Mouse (Mus musculus) embryonic facial prominence, embryonic 15.5 days (tissue): ENCODE measurements around the gene Sdcbp2. TPM values are rescaled to one million over a fixed set of nuclear protein-coding genes. Genes with fewer than 3 reads are reported as not detected.
A peak's percentile ranks its signal among the peaks of the same experiment; 100 is the strongest.
"Not testable (repeated sequence)": the region's sequence is repeated elsewhere in the genome, so short reads cannot be mapped to it uniquely, and the experiment has no call there.

Experiments
- ATAC-seq: fragments of 200-750 bp; cut with Nextera tagmentation; 2 replicates; pipeline ENCODE4 v1.8.0; 2017; ENCODE audit warnings: low read depth, moderate TSS enrichment; ENCODE audit not compliant: insufficient number of reproducible peaks, low FRiP score, low TSS enrichment
- H3K27ac ChIP-seq: fragments of 300-500 bp; sonication (generic); replicated peaks from 2 replicates; pipeline ENCODE4 v1.5.1; 2015; ENCODE audit warnings: mild to moderate bottlenecking, inconsistent platforms
- H3K27me3 ChIP-seq: fragments of 300-500 bp; sonication (generic); 2 replicates; pipeline ENCODE4 v1.6.1; 2015; ENCODE audit warnings: inconsistent platforms
- H3K36me3 ChIP-seq: fragments of 300-500 bp; sonication (generic); 2 replicates; pipeline ENCODE4 v1.6.1; 2015; ENCODE audit warnings: mild to moderate bottlenecking, inconsistent platforms
- H3K4me1 ChIP-seq: fragments of 300-500 bp; sonication (generic); 2 replicates; pipeline ENCODE4 v1.6.1; 2015; ENCODE audit warnings: inconsistent platforms
- H3K4me2 ChIP-seq: fragments of 300-500 bp; sonication (generic); replicated peaks from 2 replicates; pipeline ENCODE4 v1.6.1; 2015; ENCODE audit warnings: mild to moderate bottlenecking, inconsistent platforms
- H3K4me3 ChIP-seq: fragments of 300-500 bp; sonication (generic); replicated peaks from 2 replicates; pipeline ENCODE4 v1.5.1; 2015; ENCODE audit warnings: mild to moderate bottlenecking, inconsistent platforms
- H3K9ac ChIP-seq: fragments of 300-500 bp; sonication (generic); 2 replicates; pipeline ENCODE4 v1.6.1; 2015; ENCODE audit warnings: inconsistent platforms
- H3K9me3 ChIP-seq: fragments of 300-500 bp; sonication (generic); replicated peaks from 2 replicates; pipeline ENCODE4 v1.6.1; 2016; ENCODE audit warnings: inconsistent platforms
- WGBS: fragments of 180-500 bp; shearing (Covaris S2); methylation state at CpG from one replicate; pipeline ENCODE4 v1.1.7; 2015; 5-methylcytosine and 5-hydroxymethylcytosine counted together
- polyA plus RNA-seq: library from polyadenylated mRNA; unstranded; fragments of >200 nt; fragmentation: Nextera tagmentation; extraction: Ambion mirVana; gene quantifications from 2 replicates; pipeline ENCODE4 v1.2.1, GENCODE M21; 2015

Gene Sdcbp2
- polyA plus RNA-seq, 1 experiment from 2014 or later = 3.4 TPM

- no peaks in the 10 kb centered on the region for H3K27me3 ChIP-seq
- no peak overlapping the region for H3K27ac ChIP-seq
- H3K9ac ChIP-seq = no peak overlapping the region
- H3K4me1 ChIP-seq = peaks cover 6% of the 10 kb centered on the region
- H3K4me2 ChIP-seq = 0 out of 2 replicates have a peak overlapping the region, but pooled peaks have one; percentile 17
- peak; percentile 50 for ATAC-seq
- H3K9me3 ChIP-seq = no peaks in the 10 kb centered on the region
- WGBS = 29% methylated on average over 11 of the region's 11 CpGs
- no peak overlapping the region for H3K4me3 ChIP-seq
- no peaks in the 10 kb centered on the region for H3K36me3 ChIP-seq
Measured at GRCm38 (mm10) chr2:151605437-151605987, 33.1 kb downstream of the Sdcbp2 start.

GRCm38 (mm10) chr2:151608435-151608834 is 36.0 kb downstream of the Sdcbp2 start:
- Histone ChIP-seq H3K27ac (no peak overlapping the region), H3K9ac (no peak overlapping the region), H3K4me1 (peaks cover 6% of the 10 kb centered on the region), H3K4me2 (no peak overlapping the region), H3K4me3 (no peak overlapping the region), H3K36me3 (no peaks in the 10 kb centered on the region), H3K27me3 (no peaks in the 10 kb centered on the region), H3K9me3 (no peaks in the 10 kb centered on the region)
- WGBS = 93% methylated on average over 1 of the region's 1 CpGs
- no peak for ATAC-seq

GRCm38 (mm10) chr2:151609974-151610373 is 37.6 kb downstream of the Sdcbp2 start:
- no peaks in the 10 kb centered on the region for H3K36me3 ChIP-seq
- H3K27ac ChIP-seq = no peak overlapping the region
- H3K27me3 ChIP-seq = no peaks in the 10 kb centered on the region
- WGBS = 19% methylated on average over 3 of the region's 3 CpGs
- ATAC-seq = no peak
- no peak overlapping the region for H3K4me3 ChIP-seq
- H3K9ac ChIP-seq = no peak overlapping the region; the same call in 1 of the 2 replicates
- peaks cover 6% of the 10 kb centered on the region for H3K4me1 ChIP-seq
- no peak overlapping the region for H3K4me2 ChIP-seq
- H3K9me3 ChIP-seq = no peaks in the 10 kb centered on the region

GRCm38 (mm10) chr2:151615779-151616178 is 43.4 kb downstream of the Sdcbp2 start:
- not testable (repeated sequence) for H3K27me3 ChIP-seq, H3K9ac ChIP-seq, H3K9me3 ChIP-seq, H3K4me2 ChIP-seq, H3K27ac ChIP-seq, H3K36me3 ChIP-seq, H3K4me1 ChIP-seq, H3K4me3 ChIP-seq, ATAC-seq
- WGBS = 70% methylated on average over 8 of the region's 8 CpGs

- Histone ChIP-seq H3K4me2 (no peak overlapping the region), H3K36me3 (no peaks in the 10 kb centered on the region), H3K4me3 (no peak overlapping the region), H3K27ac (no peak overlapping the region), H3K9me3 (no peaks in the 10 kb centered on the region), H3K27me3 (no peaks in the 10 kb centered on the region), H3K4me1 (peaks cover 4% of the 10 kb centered on the region; the same call in 1 of the 2 replicates), H3K9ac (no peak overlapping the region)
- WGBS = 67% methylated on average over 6 of the region's 6 CpGs
- ATAC-seq = no peak
Measured at GRCm38 (mm10) chr2:151616551-151617329, 44.3 kb downstream of the Sdcbp2 start.

- no peak overlapping the region for H3K27ac ChIP-seq
- H3K27me3 ChIP-seq = no peaks in the 10 kb centered on the region
- H3K36me3 ChIP-seq = no peaks in the 10 kb centered on the region
- no peak for ATAC-seq
- H3K4me3 ChIP-seq = no peak overlapping the region
- H3K4me1 ChIP-seq = no peaks in the 10 kb centered on the region
- WGBS = 43% methylated on average over 3 of the region's 3 CpGs
- no peak overlapping the region for H3K9ac ChIP-seq
- no peaks in the 10 kb centered on the region for H3K9me3 ChIP-seq
- H3K4me2 ChIP-seq = no peak overlapping the region
Measured at GRCm38 (mm10) chr2:151623776-151624175, 51.4 kb downstream of the Sdcbp2 start.

- no peak overlapping the region for H3K27ac ChIP-seq
- no peak overlapping the region for H3K4me2 ChIP-seq
- peaks cover 9% of the 10 kb centered on the region for H3K27me3 ChIP-seq
- H3K9me3 ChIP-seq = no peaks in the 10 kb centered on the region
- no peaks in the 10 kb centered on the region for H3K36me3 ChIP-seq
- WGBS = 84% methylated on average over 7 of the region's 7 CpGs
- H3K4me3 ChIP-seq = no peak overlapping the region
- H3K9ac ChIP-seq = no peak overlapping the region
- ATAC-seq = no peak
- H3K4me1 ChIP-seq = no peaks in the 10 kb centered on the region
Measured at GRCm38 (mm10) chr2:151626296-151626695, 53.9 kb downstream of the Sdcbp2 start.

- H3K4me2 ChIP-seq = no peak overlapping the region
- no peak overlapping the region for H3K4me3 ChIP-seq
- H3K27me3 ChIP-seq = peaks cover 22% of the 10 kb centered on the region
- H3K36me3 ChIP-seq = no peaks in the 10 kb centered on the region
- H3K9me3 ChIP-seq = no peaks in the 10 kb centered on the region
- H3K9ac ChIP-seq = no peak overlapping the region
- 83% methylated on average over 3 of the region's 3 CpGs for WGBS
- H3K27ac ChIP-seq = no peak overlapping the region
- H3K4me1 ChIP-seq = peaks cover 12% of the 10 kb centered on the region; the same call in 1 of the 2 replicates
- no peak for ATAC-seq
Measured at GRCm38 (mm10) chr2:151628011-151628410, 55.6 kb downstream of the Sdcbp2 start.

GRCm38 (mm10) chr2:151629310-151629709 is 56.9 kb downstream of the Sdcbp2 start:
- no peak for ATAC-seq
- Histone ChIP-seq H3K4me3 (no peak overlapping the region), H3K4me2 (no peak overlapping the region), H3K9me3 (no peaks in the 10 kb centered on the region), H3K27ac (no peak overlapping the region), H3K9ac (no peak overlapping the region), H3K36me3 (no peaks in the 10 kb centered on the region), H3K4me1 (peaks cover 12% of the 10 kb centered on the region; the same call in 1 of the 2 replicates), H3K27me3 (peaks cover 35% of the 10 kb centered on the region)
- WGBS = 48% methylated on average over 7 of the region's 7 CpGs

GRCm38 (mm10) chr2:151631406-151632158 is 59.2 kb downstream of the Sdcbp2 start:
- Histone ChIP-seq H3K9ac (peak overlapping the region; percentile 42), H3K27me3 (peaks cover 35% of the 10 kb centered on the region), H3K36me3 (no peaks in the 10 kb centered on the region), H3K27ac (no peak overlapping the region), H3K4me2 (peak overlapping the region; percentile 99), H3K4me1 (peaks cover 12% of the 10 kb centered on the region; the same call in 1 of the 2 replicates), H3K9me3 (no peaks in the 10 kb centered on the region), H3K4me3 (peak overlapping the region; percentile 60)
- no peak for ATAC-seq
- WGBS = 2% methylated on average over 22 of the region's 22 CpGs

GRCm38 (mm10) chr2:151632159-151632814 is 59.9 kb downstream of the Sdcbp2 start, which contains the start of gene Snph:
TSS of gene Snph (minus strand) at chr2:151632593.
- no peak within 1 kb of the TSS for H3K27ac ChIP-seq
- H3K9ac ChIP-seq = peak within 1 kb of the TSS; percentile 42
- ATAC-seq = peak; percentile 61; the same call in 1 of the 2 replicates
- no peaks in the 10 kb centered on the region for H3K9me3 ChIP-seq
- H3K36me3 ChIP-seq = no peaks in the 10 kb centered on the region
- under 1% methylated on average over 46 of the region's 47 CpGs for WGBS
- H3K4me2 ChIP-seq = peak within 1 kb of the TSS; percentile 99
- peaks cover 12% of the 10 kb centered on the region; the same call in 1 of the 2 replicates for H3K4me1 ChIP-seq
- peak within 1 kb of the TSS; percentile 60 for H3K4me3 ChIP-seq
- H3K27me3 ChIP-seq = peaks cover 35% of the 10 kb centered on the region
